Mouse (Mus musculus): ENCODE results near the gene Gm26602. TPM values are rescaled to one million over a fixed set of nuclear protein-coding genes. Genes with fewer than 3 reads are reported as not detected.
"Not testable (repeated sequence)": the region's sequence is repeated elsewhere in the genome, so short reads cannot be mapped to it uniquely, and the experiment has no call there.

Gene Gm26602
- total RNA-seq, 2 experiments from 2014 or later: not detected

DNA sequence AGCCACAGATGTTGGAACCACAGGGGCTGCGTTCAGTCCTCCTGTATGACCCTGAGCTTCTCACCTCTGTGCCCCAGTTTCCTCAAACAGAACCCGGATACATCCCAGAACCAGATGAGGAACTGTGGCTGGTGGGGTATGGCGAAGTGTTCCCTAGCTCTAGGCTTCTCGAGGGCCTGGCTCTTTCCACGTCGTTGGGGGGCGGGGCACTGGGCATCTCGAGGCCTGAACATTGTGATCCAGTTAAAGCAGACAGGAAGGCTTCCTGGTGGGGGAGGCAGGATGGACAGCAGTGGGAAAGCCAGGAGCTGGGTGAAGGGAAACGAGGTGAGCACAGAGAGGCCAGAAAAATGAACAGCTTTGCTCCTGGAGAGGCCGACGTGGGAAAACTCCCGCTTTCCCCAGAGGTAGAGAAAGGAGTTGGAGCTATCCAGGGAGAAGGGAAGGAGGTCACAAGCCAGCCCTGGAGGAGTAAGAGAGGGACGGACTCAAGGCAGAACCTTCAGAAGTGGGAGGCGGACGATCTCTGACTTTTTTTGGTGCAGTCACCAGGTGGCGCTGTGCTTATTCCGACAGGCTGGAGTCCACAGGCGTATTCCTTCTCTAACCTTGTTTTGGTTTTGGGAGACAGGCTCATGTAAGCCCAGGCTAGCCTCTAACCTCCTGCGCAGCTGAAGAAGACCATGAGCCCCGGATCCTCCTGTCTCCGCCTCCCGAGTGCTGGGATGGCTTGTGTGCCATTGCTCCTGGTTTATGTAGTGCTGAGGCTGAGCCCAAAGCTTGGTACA lies 27.2 kb upstream of the Gm26602 start:
- peak; percentile 79 for DNase-seq
- intact Hi-C loops (cut with DNase I; ENCODE audit: low total_unique reads): loop anchor here (5.0 kb wide), 2 partner anchors 34 to 51 kb away; partner anchors contain the start of gene Kiss1r

DNA sequence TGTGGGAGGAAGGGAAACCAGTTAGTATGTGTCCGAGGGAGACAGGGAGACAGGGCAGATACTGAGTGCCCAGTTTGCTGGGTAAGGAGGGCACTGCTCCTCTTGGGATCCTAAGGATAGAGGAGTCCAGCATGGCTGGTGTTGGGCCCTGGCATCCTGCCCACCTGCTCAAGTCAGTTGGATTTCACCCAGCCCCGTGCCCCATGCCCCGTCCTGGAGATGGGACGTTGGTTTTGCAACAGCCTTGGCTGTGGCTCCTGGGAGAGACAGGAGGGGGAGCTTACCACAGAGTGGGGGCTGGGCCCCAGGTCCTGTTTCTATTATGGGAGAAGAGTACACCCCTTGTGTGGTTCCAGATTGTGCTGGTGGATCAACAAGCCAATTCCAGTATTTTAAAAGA lies 26.2 kb upstream of the Gm26602 start:
- intact Hi-C loops (cut with DNase I; ENCODE audit: low total_unique reads): loop anchor here (5.0 kb wide), 2 partner anchors 33 to 52 kb away; partner anchors contain the start of gene Kiss1r
- DNase-seq: peak; percentile 64

DNA sequence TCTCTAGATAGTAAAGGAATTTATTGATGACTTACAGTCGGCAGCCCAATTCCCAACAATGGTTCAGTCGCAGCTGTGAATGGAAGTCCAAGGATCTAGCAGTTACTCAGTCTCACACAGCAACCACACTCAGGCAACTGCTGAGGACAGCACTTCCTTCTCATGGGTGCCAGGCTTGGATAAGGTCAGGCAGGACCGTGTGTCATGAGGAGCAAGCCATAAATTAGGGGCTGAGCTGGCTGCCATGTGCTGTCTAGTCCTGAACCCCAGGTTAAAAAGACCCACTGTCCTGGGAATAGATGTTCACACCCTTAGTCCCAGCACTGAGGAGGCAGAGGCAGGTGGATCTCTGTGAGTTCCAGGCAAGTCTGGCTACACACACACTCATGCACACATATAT lies 25.7 kb upstream of the Gm26602 start:
- intact Hi-C loops (cut with DNase I; ENCODE audit: low total_unique reads): loop anchor here (5.0 kb wide), 2 partner anchors 32 to 53 kb away; partner anchors contain the start of gene Kiss1r
- not testable (repeated sequence) for DNase-seq

DNA sequence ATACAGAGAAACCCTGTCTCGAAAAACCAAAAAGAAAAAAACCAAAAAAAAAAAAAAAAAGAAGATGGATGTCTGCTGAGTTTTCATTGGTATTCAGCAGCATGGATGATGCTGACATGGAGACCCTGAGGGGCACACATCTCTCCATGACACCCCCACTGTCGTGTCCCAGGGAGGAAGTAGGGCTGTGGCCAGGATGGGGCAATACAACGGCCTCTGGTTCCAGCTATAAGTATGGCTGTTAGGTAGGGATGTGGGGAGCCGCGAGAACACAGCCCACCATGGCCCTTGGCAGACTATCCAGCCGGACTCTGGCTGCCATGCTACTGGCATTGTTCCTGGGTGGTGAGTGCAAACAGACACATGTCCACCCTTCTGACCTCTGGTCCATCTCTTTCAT lies 24.6 kb upstream of the Gm26602 start, which contains the start of gene Elane:
TSS of gene Elane (plus strand) at position 194 of the 400 bp plus-strand sequence.
- no peak for DNase-seq
- intact Hi-C loops (cut with DNase I; ENCODE audit: low total_unique reads): no loop called here

DNA sequence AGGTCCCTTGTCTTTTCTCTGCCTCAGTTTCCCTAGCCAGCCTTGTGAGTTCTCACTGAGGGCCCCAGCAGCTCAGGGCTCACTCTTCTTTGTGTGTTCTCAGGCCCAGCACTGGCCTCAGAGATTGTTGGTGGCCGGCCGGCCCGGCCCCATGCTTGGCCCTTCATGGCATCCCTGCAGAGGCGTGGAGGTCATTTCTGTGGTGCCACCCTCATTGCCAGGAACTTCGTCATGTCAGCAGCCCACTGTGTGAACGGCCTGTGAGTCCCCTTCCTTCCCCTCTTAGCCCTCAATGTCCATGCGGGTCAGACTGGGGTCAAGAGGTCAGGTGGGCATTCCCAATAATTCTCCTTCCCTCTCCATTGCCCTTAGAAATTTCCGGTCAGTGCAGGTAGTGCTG lies 24.0 kb upstream of the Gm26602 start:
- intact Hi-C loops (cut with DNase I; ENCODE audit: low total_unique reads): no loop called here
- no peak for DNase-seq

DNA sequence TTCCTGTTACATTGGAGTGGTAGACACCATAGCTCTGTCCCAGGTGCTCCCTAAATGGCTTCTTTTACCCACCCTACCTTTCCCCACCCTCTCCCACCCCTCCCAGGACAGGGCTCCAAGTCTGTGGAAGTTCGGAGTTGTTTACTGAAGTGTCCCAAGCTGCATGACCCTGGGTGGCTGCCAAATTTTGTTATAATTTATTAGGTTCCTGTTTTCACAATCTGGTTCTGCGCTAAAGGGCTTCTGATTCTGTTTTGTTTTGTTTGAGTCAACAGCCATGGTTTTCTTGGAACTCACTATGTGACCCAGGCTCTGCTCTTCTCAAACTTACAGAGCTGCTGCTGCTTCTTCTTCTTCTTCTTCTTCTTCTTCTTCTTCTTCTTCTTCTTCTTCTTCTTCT lies 21.3 kb upstream of the Gm26602 start:
- no peak for DNase-seq
- intact Hi-C loops (cut with DNase I; ENCODE audit: low total_unique reads): no loop called here

DNA sequence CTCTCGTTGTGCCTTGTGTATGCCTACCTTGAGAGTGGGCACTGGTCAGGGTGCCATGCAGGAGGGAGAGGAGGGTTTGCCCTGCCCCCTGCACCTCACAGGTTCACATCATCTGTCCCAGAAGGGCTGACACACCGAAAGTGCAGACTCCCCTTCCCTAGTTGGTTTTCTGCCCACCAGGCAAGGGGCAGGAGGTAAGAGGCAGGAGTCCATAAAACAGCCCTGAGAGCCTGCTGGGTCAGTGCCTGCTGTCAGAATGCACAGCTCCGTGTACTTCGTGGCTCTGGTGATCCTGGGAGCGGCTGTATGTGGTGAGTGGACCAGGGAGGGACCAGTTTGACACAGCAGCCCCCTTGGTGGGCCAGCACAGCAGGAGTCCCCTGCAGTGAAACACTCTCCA lies 20.0 kb upstream of the Gm26602 start, which contains the start of gene Cfd:
TSS of gene Cfd (plus strand) at position 184 of the 400 bp plus-strand sequence.
- intact Hi-C loops (cut with DNase I; ENCODE audit: low total_unique reads): loop anchor here (5.0 kb wide), 1 partner anchor 67 kb away; no protein-coding TSS in a partner anchor
- no peak for DNase-seq

DNA sequence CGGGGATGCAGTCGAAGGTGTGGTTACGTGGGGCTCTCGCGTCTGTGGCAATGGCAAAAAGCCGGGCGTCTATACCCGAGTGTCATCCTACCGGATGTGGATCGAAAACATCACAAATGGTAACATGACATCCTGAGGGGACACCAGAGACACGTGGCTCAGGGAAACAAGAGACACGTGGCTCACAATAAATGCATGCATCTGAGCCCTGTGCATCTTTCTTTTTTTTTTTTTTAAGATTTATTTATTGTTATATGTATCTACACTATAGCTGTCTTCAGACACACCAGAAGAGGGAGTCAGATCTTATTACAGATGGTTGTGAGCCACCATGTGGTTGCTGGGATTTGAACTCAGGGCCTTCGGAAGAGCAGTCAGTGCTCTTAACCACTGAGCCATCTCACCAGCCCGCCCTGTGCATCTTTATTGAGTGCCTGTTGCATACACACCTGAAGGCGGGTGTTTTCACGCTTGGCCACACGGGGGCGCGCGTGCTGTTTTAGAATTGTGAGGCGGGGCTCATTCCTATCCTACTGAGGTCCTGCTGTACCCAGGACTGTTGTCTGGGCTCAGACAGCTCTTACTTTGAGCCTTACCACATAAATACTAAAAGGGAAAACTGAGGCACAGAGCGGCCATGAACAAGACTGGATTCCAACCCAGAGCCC lies 18.1 kb upstream of the Gm26602 start:
- intact Hi-C loops (cut with DNase I; ENCODE audit: low total_unique reads): loop anchor here (5.0 kb wide), 1 partner anchor 65 kb away; no protein-coding TSS in a partner anchor
- peak; percentile 71 for DNase-seq

DNA sequence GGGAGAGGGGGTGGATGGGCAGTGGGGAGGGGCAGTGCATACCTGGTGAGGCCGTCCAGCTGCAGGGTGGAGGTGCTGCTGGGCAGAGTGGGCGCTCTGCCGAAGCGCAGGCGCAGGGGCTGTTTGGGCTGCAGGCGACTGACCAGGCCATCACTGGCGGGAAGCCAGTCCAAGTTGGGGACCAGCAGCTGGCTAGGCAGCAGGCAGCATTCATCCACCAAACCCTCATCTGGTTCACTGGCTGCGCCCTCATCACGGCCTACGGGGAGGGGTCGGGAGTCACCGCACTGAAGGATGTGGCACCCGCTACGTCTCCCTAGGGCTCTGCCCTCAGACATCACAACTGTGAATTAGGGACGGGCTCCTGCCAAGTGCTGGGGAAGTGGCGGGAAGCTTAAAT lies 14.3 kb upstream of the Gm26602 start:
- DNase-seq: no peak
- intact Hi-C loops (cut with DNase I; ENCODE audit: low total_unique reads): no loop called here

DNA sequence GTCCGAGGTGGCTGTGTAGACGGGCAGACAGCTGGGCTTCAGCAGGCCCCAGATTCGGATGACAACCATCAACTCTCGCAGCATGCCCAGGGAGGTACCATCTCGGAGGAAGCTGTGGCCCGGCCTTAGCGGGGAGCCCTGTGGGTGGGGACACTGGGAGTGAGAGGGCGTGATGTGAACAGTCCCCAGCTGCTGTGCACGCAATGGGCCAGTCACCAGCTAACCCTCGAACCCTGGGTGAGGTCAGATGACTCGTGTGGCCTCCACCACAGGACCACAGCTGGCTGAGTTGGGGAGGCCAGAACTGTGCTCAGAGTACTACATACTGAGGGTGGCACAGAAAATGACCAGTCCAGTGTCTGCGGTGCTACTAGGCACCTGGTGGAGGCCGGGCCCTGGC lies 13.8 kb upstream of the Gm26602 start:
- DNase-seq: no peak
- intact Hi-C loops (cut with DNase I; ENCODE audit: low total_unique reads): no loop called here

DNA sequence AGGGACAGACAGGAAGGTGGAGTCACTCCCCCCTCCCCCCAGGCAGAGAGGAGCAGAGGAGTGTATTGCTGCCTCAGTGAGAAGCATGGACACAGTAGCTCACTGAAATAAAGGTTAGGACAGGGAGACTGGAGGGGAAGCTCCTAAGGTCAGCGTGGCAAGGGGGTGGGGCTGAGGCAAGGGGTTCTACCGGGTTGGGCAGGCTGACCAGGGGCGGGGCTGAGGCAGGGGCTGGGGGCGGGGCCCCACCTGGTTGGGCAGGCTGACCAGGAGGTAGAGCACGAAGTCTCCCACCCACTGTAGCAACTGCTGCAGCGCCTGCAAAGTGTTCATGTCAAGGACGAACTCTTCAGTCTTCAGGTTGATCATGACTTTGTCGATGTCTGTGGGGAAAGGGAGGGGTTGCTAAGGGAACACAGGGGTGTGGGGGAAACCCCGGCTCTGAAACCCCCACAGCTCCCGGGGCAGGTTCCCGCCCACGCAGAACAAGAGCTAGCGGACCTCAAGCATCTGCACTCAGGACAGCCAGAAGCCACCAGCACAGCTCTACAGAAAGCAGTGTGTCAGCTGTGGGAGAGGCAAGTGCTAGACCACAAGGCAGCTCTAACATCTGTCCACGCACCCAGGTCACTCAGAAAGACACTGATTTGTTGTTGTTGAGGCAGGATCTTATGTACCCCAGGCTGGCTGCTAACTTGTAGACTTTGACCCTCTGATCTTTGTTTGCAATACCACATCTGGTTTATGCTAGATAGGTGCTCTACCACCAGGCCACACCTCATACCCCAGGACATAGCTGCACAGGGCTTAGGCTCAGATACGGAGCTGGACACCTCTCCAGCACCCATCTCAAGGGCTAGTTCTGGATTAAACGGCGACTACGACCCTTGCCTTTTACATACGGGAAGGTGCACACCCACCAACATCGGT lies 13.1 kb upstream of the Gm26602 start:
- intact Hi-C loops (cut with DNase I; ENCODE audit: low total_unique reads): no loop called here
- no peak for DNase-seq

DNA sequence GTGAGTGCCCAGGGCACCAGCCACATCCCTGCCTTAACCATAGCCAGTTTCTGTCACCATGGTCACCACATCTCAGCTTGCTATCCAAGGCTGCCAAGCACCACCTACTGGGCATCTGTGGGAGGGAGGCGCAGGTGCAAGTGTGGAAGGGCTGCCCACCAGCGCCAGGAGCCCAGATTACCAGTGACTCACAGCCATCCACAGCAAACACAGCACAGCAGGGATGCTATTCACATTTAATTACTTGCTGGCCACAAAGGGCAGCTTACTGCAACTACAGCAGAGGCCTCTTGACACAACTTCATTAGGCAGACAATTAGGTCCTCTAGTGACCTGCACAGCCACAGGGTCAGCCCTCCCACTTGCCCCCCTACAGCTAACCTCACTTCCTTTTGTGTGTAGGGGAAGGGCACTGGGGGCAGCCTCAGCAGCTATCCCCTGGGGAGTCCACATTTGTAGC lies 9.7 kb upstream of the Gm26602 start:
- intact Hi-C loops (cut with DNase I; ENCODE audit: low total_unique reads): no loop called here
- no peak for DNase-seq

DNA sequence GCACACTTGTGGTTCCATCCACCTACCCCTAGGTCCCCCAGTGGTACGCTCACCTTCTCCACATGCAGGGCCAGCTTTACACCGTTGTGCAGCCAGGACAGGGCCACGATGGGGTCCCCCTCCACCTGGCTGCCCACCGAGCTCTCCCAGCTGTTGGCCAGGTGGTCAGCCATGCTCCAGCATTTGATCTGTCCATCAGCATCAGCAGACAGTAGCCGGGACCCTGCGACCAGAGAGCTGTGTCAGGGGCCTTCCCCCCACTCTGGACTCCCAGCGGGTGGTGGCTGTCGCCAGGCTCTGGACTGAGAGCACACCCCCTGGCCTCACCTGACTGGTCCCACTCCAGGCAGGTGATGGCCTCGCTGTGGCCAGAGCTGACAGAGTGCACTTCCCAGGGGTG lies 3.9 kb upstream of the Gm26602 start:
- DNase-seq: no peak
- intact Hi-C loops (cut with DNase I; ENCODE audit: low total_unique reads): no loop called here

DNA sequence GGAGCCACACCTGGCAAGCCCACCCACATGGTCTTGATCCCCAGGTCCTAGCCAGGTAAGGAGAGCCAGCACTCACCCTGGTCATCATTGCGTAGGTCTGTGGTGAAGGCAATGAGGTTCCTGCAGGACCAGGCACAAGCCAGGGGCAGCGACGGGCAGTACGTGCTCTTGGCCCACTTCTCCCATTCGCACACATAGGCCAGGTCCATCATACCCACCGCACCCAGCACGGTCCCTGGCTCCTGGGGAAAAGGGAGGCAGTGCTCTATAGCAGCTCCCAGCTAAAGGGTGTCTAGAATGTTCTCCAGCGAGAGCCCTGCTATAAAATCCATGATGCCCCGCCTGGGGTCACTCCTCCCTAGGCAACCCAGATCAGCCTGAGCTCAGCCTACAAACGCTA lies 3.2 kb upstream of the Gm26602 start:
- DNase-seq: no peak
- intact Hi-C loops (cut with DNase I; ENCODE audit: low total_unique reads): no loop called here

DNA sequence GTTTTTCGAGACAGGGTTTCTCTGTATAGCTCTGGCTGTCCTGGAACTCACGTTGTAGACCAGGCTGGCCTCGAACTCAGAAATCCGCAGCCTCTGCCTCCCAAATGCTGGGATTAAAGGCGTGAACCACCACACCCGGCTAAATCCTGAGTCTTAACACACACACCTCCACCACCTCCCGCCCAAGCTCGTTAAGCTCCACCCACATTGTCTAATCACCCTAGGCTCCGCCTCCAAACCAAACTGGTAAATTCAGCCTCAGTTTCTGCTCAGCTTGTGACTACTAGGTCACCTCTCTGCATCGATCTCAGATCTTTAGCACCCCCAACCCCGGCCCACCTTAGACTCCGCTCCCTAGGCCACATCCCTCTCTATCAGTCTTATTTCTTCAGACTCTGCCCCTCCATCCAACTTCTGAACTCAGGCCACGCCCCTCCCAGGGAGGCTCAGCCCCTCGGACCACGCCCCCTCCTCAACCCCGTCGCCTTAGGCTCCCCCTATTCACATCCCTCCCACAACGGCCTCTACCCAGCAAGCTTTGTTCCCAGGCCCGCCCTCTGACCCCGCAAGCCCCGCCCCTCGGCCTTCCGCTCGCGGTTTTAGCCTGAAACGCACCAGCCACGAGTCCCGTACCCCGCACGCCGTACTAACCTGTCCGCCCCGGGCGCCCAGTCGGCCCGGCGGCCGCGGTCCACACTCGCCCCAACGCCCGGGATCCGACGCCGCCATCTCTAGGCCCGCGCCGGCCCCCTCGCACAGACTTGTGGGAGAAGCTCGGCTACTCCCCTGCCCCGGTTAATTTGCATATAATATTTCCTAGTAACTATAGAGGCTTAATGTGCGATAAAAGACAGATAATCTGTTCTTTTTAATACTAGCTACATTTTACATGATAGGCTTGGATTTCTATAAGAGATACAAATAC lies 2.2 kb upstream of the Gm26602 start, which contains the start of gene Med16:
TSS of gene Med16 (minus strand) at position 757 of the 925 bp plus-strand sequence.
- intact Hi-C loops (cut with DNase I; ENCODE audit: low total_unique reads): no loop called here

DNA sequence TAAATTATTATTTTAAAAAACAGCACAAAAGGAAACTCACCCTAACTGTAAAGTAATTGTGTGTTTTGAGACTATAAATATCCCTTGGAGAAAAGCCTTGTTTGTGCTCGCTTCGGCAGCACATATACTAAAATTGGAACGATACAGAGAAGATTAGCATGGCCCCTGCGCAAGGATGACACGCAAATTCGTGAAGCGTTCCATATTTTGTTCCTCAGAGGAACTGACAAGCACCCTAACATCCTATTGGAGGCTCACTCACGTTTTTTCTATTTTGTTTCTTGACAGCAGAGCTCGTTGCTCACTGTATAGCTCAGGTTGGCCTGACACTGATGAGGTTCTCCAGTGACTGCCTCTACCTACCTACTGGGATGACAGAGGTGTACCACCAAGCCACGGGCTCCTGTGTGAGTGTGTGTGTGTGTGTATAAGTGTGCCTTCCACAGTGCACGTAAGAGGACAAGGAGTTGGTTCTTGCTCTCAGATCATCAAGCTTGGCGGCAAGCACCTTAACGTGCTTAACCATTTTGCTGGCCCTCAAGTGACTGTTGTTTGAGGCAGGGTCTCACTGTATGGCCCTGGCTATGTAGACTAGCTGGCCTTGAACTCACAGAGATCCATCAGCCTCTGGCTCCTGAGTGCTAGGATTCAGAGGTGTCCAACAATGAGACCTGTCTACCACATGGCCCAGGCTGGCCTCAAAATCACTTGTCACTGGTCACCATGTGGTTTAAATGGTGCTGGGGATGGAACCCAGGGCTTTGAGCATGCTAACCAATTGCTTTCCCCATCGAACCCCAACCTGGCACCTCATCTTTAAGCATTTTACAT lies 1.3 kb upstream of the Gm26602 start:
- intact Hi-C loops (cut with DNase I; ENCODE audit: low total_unique reads): no loop called here
- DNase-seq: no peak

More for the DNA sequence above, 2.2 kb upstream of the Gm26602 start, which contains the start of gene Med16:
- DNase-seq: peak; percentile 97

DNA sequence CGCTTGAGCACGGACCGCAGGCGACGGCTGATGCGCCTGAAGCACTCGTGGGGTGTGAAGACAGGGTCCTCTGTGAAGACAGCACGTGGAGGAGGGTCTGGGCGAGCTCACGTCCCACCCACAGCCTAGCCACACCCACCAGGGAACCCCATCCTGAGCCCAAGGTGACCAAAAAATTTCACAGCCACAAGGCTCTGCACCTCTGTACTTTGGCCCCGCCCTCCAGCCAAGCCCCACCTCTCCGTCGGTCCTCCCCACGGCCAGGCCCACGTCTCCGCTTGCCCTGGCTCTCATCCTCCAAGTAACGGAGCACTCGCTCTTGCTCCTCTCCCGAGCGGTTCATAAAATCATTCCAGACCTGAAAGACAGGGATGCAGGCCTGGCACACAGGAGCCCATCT lies 1.8 kb downstream of the Gm26602 start:
- DNase-seq: no peak
- intact Hi-C loops (cut with DNase I; ENCODE audit: low total_unique reads): no loop called here

All from gastrocnemius, postnatal 14 days (tissue).